Mouse (Mus musculus) kidney, adult 2 months (tissue): ENCODE results near the gene Azin2.

Source experiments
- CTCF ChIP-seq: fragments of 200-500 bp; conservative IDR thresholded peaks from 2 replicates; pipeline ENCODE4 v1.5.1; 2011; ENCODE audit warnings: low read depth, mild to moderate bottlenecking, control low read depth, low read length, moderate library complexity, mixed read lengths; ENCODE audit not compliant: insufficient read depth, insufficient read length
- POLR2A ChIP-seq: fragments of 200-500 bp; IDR thresholded peaks from one replicate; pipeline ENCODE4 v1.6.1; 2011; ENCODE audit warnings: low read depth, low read length, control low read depth

GRCm38 (mm10) chr4:128908586-128909377 is 53.5 kb downstream of the Azin2 start:
- TF ChIP-seq CTCF (peak; percentile 81), POLR2A (no peak)
